Mouse (Mus musculus): ENCODE data around the gene 9530068E07Rik. TPM values are rescaled to one million over a fixed set of nuclear protein-coding genes. Genes with fewer than 3 reads are reported as not detected.

The 9530068E07Rik gene
- 135 TPM for polyA plus RNA-seq (2014; fragmentation: Illumina TruSeq; extraction: RNeasy Lipid Tissue Mini Kit (QIAGEN cat#74804); ENCODE audit: low read depth, low replicate concordance)

GRCm38 (mm10) chr11:52395940-52396596 is at the start of gene 9530068E07Rik:
Gene 9530068E07Rik (plus strand): TSS chr11:52396428.

GRCm38 (mm10) chr11:52360471-52361277 is 35.6 kb upstream of the 9530068E07Rik start, which contains the start of gene Vdac1:
Gene Vdac1 (plus strand): TSS chr11:52360860.

Other genes with a start within 250 kb of the 9530068E07Rik start
- gene Olfr1371, start 182.4 kb upstream of the 9530068E07Rik start, polyA plus RNA-seq (2014; fragmentation: Illumina TruSeq; extraction: RNeasy Lipid Tissue Mini Kit (QIAGEN cat#74804); ENCODE audit: low read depth, low replicate concordance) = not detected
- gene Skp1a, start 164.4 kb upstream of the 9530068E07Rik start, polyA plus RNA-seq (2014; fragmentation: Illumina TruSeq; extraction: RNeasy Lipid Tissue Mini Kit (QIAGEN cat#74804); ENCODE audit: low read depth, low replicate concordance) = 747 TPM
- gene Tcf7, start 113.4 kb upstream of the 9530068E07Rik start, polyA plus RNA-seq (2014; fragmentation: Illumina TruSeq; extraction: RNeasy Lipid Tissue Mini Kit (QIAGEN cat#74804); ENCODE audit: low read depth, low replicate concordance) = 6.0 TPM
- 377 TPM for gene Vdac1, start 35.6 kb upstream of the 9530068E07Rik start, polyA plus RNA-seq (2014; fragmentation: Illumina TruSeq; extraction: RNeasy Lipid Tissue Mini Kit (QIAGEN cat#74804); ENCODE audit: low read depth, low replicate concordance)